Mouse (Mus musculus) skeletal muscle tissue, postnatal 0 days (tissue): Measurements from ENCODE around the gene Iqcf1. TPM values are rescaled to one million over a fixed set of nuclear protein-coding genes. Genes with fewer than 3 reads are reported as not detected.

Experiments
- polyA plus RNA-seq: library from polyadenylated mRNA; unstranded; fragments of >200 nt; fragmentation: Nextera tagmentation; extraction: Ambion mirVana; gene quantifications from 2 replicates; pipeline ENCODE4 v1.2.1, GENCODE M21; 2015

The Iqcf1 gene
- polyA plus RNA-seq: not detected in 2 replicates

DNA sequence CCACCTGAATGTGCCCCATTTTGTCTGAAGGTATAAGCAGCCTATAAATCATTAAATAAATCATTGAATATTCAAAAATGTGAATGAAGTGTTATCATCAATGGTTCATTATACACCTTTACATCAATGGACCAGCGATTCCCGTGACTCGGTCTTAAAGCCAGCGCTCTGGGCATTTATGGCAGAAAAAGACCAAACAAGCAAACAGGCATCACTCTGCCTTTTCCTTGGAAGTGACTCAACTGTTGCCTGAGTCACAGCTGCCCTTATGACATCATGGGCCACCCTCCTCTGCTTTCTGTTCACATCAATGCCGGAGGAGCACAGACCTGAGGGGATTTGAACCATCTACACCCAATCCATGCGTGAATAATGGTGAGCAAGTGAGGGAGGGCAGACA lies at the start of gene Iqcf1:
TSS of gene Iqcf1 (plus strand) at position 301 of the 400 bp plus-strand sequence.

DNA sequence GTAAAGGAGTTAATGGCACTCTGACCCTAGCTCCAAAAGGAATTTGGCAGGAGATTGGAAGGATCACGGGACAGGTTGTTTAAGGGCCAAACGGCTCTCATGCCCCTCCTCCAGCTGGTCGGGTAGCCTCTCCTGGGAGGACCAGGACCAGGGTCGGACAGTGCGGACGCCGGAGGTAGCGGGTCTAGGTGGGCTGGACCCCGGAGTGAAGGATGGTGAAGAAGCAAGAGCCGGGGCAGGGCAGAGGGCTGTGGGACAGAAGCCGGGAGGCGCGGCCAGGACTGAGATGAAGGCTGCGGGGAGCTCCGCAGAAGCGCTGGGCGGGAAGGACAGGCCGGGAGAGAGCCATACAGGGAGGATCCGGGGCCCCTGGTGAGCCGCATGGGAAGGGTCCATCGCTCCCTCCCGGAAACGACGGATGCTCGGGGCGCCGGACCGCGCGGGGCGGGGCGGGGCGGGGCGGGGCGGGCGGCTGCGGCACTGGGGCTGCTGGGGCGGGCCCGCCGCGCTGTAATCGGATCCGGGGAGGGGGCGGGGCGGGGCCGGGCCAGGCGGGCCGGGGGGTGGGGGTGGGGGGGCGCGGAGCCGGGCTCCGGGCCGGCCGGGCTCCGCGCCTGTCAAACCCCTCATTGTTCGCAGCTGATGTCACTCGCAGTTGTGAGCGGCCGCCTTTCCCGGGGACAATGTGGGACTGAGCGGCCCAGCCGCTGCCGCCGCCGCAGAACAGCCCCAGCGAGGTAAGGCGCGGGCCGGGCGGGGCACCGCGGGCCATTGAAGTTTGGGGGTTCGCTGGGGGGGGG lies 46.3 kb upstream of the Iqcf1 start, which contains the start of gene Pcbp4:
TSS of gene Pcbp4 (plus strand) at position 21 of the 800 bp plus-strand sequence.

DNA sequence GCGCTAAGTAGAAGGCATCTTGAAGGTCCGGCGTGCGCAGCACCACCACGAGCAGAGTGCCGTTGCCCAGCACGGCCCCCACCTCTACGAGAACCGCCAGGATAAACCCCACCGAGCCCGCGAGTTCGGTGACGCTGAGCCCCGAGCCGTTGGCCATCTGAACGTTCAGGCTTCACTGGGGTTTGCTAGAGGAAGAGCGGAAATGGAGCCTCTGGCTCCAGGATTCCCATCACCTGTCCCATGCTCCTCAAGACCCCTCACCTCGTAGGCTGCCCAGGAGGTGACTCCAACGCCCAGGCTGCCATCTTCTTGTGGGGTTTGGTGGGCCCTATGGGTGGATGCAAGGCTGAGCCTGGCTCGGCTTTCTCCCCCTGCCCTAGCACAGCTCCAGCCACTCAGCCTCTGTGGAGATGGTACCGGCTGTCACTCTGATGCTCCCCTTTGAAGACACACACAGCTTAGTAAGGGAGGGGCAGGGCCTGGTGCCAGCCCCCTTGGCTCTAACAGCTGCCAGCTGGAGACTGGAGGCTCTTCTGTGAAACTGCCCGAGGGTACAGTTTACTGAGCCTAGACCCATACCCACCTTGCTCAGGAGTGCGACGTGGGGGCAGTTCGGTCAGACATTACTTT lies 34.1 kb upstream of the Iqcf1 start, which contains the start of gene Gpr62:
TSS of gene Gpr62 (minus strand) at position 368 of the 630 bp plus-strand sequence.

DNA sequence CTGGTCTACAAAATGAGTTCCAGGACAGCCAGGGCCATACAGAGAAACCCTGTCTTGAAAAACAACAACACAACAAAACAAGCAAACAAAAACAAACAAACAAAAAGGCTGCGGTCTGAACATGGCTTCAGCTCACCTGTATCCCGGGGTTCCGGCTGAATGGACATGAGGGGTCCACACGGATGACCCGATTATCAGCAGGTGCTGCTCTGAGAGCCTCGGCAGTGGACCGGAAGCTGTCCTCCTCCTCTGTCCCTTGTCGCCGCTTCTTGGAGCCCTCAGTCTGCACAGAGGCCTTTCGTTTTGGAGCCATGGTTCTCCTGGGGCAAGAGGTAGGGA lies 24.1 kb upstream of the Iqcf1 start, which contains the start of gene Rrp9:
TSS of gene Rrp9 (plus strand) at position 301 of the 339 bp plus-strand sequence.

DNA sequence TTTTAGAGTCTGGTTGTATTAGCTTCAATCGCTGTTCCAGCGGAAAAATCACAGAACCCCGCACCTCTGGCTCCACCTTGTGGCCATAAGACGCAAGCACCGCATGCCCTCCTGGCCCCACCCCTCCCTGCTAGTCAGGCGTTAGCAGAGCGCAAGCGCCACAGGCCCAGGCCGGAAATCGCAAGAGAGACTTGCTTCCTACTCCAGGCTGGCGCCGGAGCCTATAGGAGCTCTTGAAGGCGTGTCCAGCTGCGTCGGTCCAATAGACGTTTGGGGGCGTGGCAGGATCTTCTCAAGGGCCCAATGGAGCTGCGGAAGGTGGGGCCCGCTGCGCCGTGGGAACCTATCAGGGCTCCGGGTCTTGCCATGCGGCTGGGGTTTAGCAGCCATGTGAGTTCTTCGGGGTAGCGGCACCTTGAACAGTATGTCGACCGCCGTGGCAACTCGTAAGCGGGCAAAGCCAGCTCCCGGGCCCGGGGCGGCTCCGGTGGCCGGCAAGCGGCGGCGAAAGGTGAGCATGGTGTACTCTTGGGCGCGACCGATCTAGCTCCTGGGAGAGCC lies 22.8 kb upstream of the Iqcf1 start, which contains the start of gene Parp3:
TSS of gene Parp3 (minus strand) at position 26 of the 561 bp plus-strand sequence.

DNA sequence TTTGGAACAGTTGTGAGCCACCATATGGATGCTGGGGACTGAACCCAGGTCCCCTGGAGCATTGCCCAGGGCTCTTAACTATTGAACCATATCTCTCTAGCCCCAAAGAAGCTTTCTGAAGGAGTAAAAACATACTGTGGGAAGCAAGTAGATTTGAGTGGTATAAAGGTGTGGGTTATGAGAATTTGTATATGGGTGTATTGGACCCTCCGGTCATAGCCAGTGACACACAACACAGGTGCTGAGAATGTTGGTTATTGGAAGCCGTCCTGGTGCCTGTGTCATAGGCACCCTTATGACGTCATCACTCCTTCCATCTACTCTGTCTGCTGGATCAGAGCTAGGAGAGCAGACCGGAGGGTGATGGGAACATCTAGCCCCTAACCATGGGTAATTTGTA lies 14.5 kb downstream of the Iqcf1 start, which contains the start of gene Iqcf5:
TSS of gene Iqcf5 (plus strand) at position 301 of the 400 bp plus-strand sequence.

Other genes with a start within 250 kb of the Iqcf1 start
- 4.8 and 6.3 TPM in 2 replicates for gene Poc1a, start 218.9 kb upstream of the Iqcf1 start, polyA plus RNA-seq
- 6.7 and 9.3 TPM in 2 replicates for gene Dusp7, start 131.3 kb upstream of the Iqcf1 start, polyA plus RNA-seq
- 557 and 573 TPM in 2 replicates for gene Rpl29, start 70.5 kb upstream of the Iqcf1 start, polyA plus RNA-seq
- gene Acy1, start 61.6 kb upstream of the Iqcf1 start, polyA plus RNA-seq: 10.5 and 13.0 TPM in 2 replicates
- gene Abhd14b, start 52.5 kb upstream of the Iqcf1 start, polyA plus RNA-seq: 6.3 and 9.0 TPM in 2 replicates
- gene Abhd14a, start 52.3 kb upstream of the Iqcf1 start, polyA plus RNA-seq: 20.9 and 25.1 TPM in 2 replicates
- gene Pcbp4, start 46.7 kb upstream of the Iqcf1 start, polyA plus RNA-seq: 38.6 and 45.3 TPM in 2 replicates
- 0.42 and 0.55 TPM in 2 replicates for gene Gpr62, start 34.0 kb upstream of the Iqcf1 start, polyA plus RNA-seq
- gene Rrp9, start 24.0 kb upstream of the Iqcf1 start, polyA plus RNA-seq: 14.6 and 19.1 TPM in 2 replicates
- 12.1 and 16.3 TPM in 2 replicates for gene Parp3, start 23.0 kb upstream of the Iqcf1 start, polyA plus RNA-seq
- not detected in 2 replicates for gene Iqcf5, start 14.6 kb downstream of the Iqcf1 start, polyA plus RNA-seq
- gene Iqcf3, start 61.7 kb downstream of the Iqcf1 start, polyA plus RNA-seq: not detected in 2 replicates
- not detected in 2 replicates for gene Iqcf4, start 71.0 kb downstream of the Iqcf1 start, polyA plus RNA-seq
- not detected in 2 replicates for gene Iqcf6, start 126.6 kb downstream of the Iqcf1 start, polyA plus RNA-seq
- gene Grm2, start 156.1 kb downstream of the Iqcf1 start, polyA plus RNA-seq: not detected in 2 replicates
- 34.1 and 39.7 TPM in 2 replicates for gene Tex264, start 186.0 kb downstream of the Iqcf1 start, polyA plus RNA-seq